Mouse (Mus musculus): ENCODE data around the gene Park7. TPM values are rescaled to one million over a fixed set of nuclear protein-coding genes. Genes with fewer than 3 reads are reported as not detected.

Park7 gene
- total and polyA plus RNA-seq, 2 experiments from 2014 or later = 135 to 449 TPM

DNA sequence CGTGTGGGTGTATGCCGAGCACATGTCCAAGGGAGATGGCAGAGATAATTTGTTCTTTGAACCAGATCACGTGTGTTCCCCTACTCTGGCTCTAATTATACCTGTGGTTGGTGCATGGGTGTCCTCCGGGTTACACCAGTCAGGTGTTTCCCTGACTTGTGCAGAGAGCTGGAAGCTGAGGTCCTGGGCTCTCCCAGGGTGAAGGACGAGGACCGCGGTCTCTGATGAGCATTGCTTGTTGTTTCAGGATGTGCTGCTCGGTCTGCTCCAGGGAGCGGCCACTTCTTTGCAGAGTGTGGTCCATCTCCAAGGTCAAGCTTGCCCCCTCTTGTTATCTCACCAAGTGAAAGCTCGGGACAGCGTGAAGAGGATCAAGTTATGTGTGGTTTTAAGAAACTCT is 48.2 kb downstream of the Park7 start:
- TF ChIP-seq CTCF (IDR thresholded peaks at IDR 0.05; ENCODE audit: low read depth) = no peak
- no peak for ATAC-seq

GRCm38 (mm10) chr4:150865371-150865770 is 48.9 kb downstream of the Park7 start:
- Histone ChIP-seq H3K27me3 (ENCODE audit: insufficient read depth, low read length) (no peaks in the 10 kb centered on the region), H3K4me1 (ENCODE audit: insufficient read depth, low read length) (no peaks in the 10 kb centered on the region)
- peak; percentile 73 for DNase-seq (ENCODE audit: low spot score)

More for the DNA sequence above, 48.2 kb downstream of the Park7 start:
- no peak for DNase-seq (ENCODE audit: low spot score)
- Histone ChIP-seq H3K4me1 (ENCODE audit: insufficient read depth, low read length) (no peaks in the 10 kb centered on the region), H3K36me3 (ENCODE audit: insufficient read depth, low read length) (peaks cover 25% of the 10 kb centered on the region), H3K27me3 (ENCODE audit: insufficient read depth, low read length) (no peaks in the 10 kb centered on the region), H3K4me2 (ENCODE audit: low read depth, low read length) (no peak overlapping the region), H3K9me3 (ENCODE audit: low read length) (no peaks in the 10 kb centered on the region), H3K27ac (no peak overlapping the region), H3K4me3 (ENCODE audit: low read length) (no peak overlapping the region), H3K9ac (replicated peaks; ENCODE audit: low read length) (no peak overlapping the region)
- WGBS = 98% methylated on average over 11 of the region's 11 CpGs

DNA sequence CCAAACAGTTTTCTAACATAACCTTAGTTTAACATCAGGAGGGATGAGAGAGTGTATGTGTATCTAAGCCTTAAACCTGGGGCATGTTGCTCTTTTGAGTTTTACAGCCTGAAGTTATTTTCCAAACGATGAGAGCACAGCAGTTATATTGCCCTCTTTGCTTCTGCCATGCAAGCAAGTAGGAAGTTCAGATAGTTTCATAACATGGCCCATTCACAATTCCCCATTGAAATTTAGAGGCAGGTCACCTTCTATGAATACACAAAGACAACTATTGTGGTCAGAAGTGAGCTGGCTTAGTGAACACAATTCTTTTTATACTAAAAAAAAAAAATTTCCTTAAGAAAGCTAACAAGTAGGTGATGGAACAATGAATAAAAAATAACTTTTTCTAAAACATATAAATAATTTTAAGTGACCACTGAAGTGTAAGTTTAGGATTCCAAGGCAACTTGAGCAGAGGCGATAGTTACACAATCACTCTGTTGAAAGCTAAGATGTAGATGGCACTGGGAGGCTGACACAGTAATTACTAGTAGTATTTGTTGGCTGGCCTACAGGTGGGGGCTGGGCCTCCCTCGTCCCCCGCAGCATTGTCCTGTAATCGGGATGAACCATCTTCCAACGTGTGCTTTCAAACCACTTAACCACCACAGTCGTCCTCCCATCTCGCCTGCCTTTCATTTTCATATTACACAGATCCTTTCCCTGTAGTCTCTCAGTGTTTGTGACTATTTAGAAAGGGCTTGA is 51.4 kb downstream of the Park7 start:
- TF ChIP-seq CTCF (IDR thresholded peaks at IDR 0.05; ENCODE audit: low read depth) = no peak
- ATAC-seq (no peak), DNase-seq (ENCODE audit: low spot score) (no peak)
- Histone ChIP-seq H3K9ac (replicated peaks; ENCODE audit: low read length) (no peak overlapping the region), H3K9me3 (ENCODE audit: low read length) (no peaks in the 10 kb centered on the region), H3K27ac (no peak overlapping the region), H3K4me2 (ENCODE audit: low read depth, low read length) (no peak overlapping the region), H3K4me3 (ENCODE audit: low read length) (no peak overlapping the region), H3K36me3 (ENCODE audit: insufficient read depth, low read length) (peaks cover 23% of the 10 kb centered on the region), H3K4me1 (ENCODE audit: insufficient read depth, low read length) (no peaks in the 10 kb centered on the region), H3K27me3 (ENCODE audit: insufficient read depth, low read length) (no peaks in the 10 kb centered on the region)
- 41% methylated on average over 8 of the region's 8 CpGs for WGBS

More at GRCm38 (mm10) chr4:150865371-150865770, 48.9 kb downstream of the Park7 start:
- Histone ChIP-seq H3K27ac (no peak overlapping the region), H3K9me3 (ENCODE audit: low read length) (no peaks in the 10 kb centered on the region), H3K9ac (replicated peaks; ENCODE audit: low read length) (no peak overlapping the region), H3K36me3 (ENCODE audit: insufficient read depth, low read length) (peaks cover 25% of the 10 kb centered on the region), H3K4me3 (ENCODE audit: low read length) (no peak overlapping the region), H3K4me2 (ENCODE audit: low read depth, low read length) (no peak overlapping the region)
- ATAC-seq = no peak
- peak; percentile 75 for TF ChIP-seq CTCF (IDR thresholded peaks at IDR 0.05; ENCODE audit: low read depth)

- no peak overlapping the region for H3K4me3 ChIP-seq (ENCODE audit: low read length)
- no peak overlapping the region for H3K27ac ChIP-seq
- WGBS = 81% methylated on average over 2 of the region's 2 CpGs
- TF ChIP-seq CTCF (IDR thresholded peaks at IDR 0.05; ENCODE audit: low read depth) = no peak
- no peaks in the 10 kb centered on the region for H3K9me3 ChIP-seq (ENCODE audit: low read length)
- H3K9ac ChIP-seq (replicated peaks; ENCODE audit: low read length) = no peak overlapping the region
- peaks cover 5% of the 10 kb centered on the region; the same call in 1 of the 2 replicates for H3K4me1 ChIP-seq (ENCODE audit: insufficient read depth, low read length)
- ATAC-seq = no peak
- no peaks in the 10 kb centered on the region for H3K27me3 ChIP-seq (ENCODE audit: insufficient read depth, low read length)
- H3K36me3 ChIP-seq (ENCODE audit: insufficient read depth, low read length) = peaks cover 8% of the 10 kb centered on the region; the same call in 1 of the 2 replicates
- no peak overlapping the region for H3K4me2 ChIP-seq (ENCODE audit: low read depth, low read length)
- DNase-seq (ENCODE audit: low spot score) = no peak
Measured at GRCm38 (mm10) chr4:150861161-150861560, 53.1 kb downstream of the Park7 start.

DNA sequence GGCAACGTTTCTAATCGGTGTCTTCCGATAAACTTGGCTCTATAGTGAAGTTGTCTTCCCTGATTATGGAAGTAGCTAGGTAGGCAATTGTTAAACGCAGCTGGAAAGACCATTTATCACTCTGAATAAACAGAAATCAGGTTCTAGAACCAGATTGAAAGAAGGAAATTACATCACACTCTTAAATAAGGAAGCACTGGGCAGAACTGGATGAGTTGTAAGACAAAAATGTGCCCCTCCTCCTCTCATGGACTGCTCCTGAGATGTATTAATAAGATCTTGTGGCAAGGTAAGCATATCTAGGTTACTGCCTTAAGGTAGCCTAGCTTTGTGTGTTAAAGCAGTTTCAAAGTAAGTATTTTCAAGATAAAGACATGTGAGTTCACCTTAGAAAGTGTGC is 53.7 kb downstream of the Park7 start:
- H3K4me2 ChIP-seq (ENCODE audit: low read depth, low read length) = no peak overlapping the region
- 78% methylated on average over 4 of the region's 4 CpGs for WGBS
- ATAC-seq (no peak), DNase-seq (ENCODE audit: low spot score) (no peak)
- H3K4me1 ChIP-seq (ENCODE audit: insufficient read depth, low read length) = peaks cover 5% of the 10 kb centered on the region; the same call in 1 of the 2 replicates
- H3K9me3 ChIP-seq (ENCODE audit: low read length) = no peaks in the 10 kb centered on the region
- H3K9ac ChIP-seq (replicated peaks; ENCODE audit: low read length) = no peak overlapping the region
- peaks cover 2% of the 10 kb centered on the region; the same call in 1 of the 2 replicates for H3K36me3 ChIP-seq (ENCODE audit: insufficient read depth, low read length)
- H3K4me3 ChIP-seq (ENCODE audit: low read length) = no peak overlapping the region
- H3K27me3 ChIP-seq (ENCODE audit: insufficient read depth, low read length) = no peaks in the 10 kb centered on the region
- H3K27ac ChIP-seq = no peak overlapping the region
- no peak for TF ChIP-seq CTCF (IDR thresholded peaks at IDR 0.05; ENCODE audit: low read depth)

DNA sequence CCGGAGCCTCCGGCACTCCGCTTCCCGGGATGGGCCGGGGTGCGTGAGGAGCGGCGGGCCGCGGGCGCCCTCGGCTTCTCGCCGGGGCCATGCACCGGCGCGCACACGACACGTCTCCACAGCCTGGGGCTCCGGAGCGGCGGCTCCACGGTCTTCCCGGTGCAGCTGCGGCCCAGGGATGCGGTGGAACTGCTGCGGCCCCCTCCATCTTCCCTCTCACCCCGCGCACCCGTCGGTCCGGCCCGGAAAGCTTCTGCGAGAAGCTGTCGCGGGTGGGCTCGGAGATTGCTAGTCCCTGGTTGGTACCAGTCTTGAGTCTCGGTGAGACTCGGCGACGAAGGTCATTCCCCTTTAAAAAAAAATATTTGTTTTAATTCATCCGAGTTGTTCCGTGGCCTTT is 58.9 kb downstream of the Park7 start:
- DNase-seq (ENCODE audit: low spot score) (peak; percentile 37), ATAC-seq (no peak)
- H3K36me3 ChIP-seq (ENCODE audit: insufficient read depth, low read length) = no peaks in the 10 kb centered on the region
- H3K9me3 ChIP-seq (ENCODE audit: low read length) = no peaks in the 10 kb centered on the region
- peak overlapping the region; percentile 90 for H3K27ac ChIP-seq
- H3K27me3 ChIP-seq (ENCODE audit: insufficient read depth, low read length) = no peaks in the 10 kb centered on the region
- peak overlapping the region; percentile 80 for H3K4me2 ChIP-seq (ENCODE audit: low read depth, low read length)
- WGBS = under 1% methylated on average over 29 of the region's 43 CpGs
- no peak for TF ChIP-seq CTCF (IDR thresholded peaks at IDR 0.05; ENCODE audit: low read depth)
- peaks cover 13% of the 10 kb centered on the region for H3K4me1 ChIP-seq (ENCODE audit: insufficient read depth, low read length)
- peak overlapping the region; percentile 74 for H3K9ac ChIP-seq (replicated peaks; ENCODE audit: low read length)
- H3K4me3 ChIP-seq (ENCODE audit: low read length) = peak overlapping the region; percentile 83

- DNase-seq (ENCODE audit: low spot score) = peak; percentile 98
- H3K27me3 ChIP-seq (ENCODE audit: insufficient read depth, low read length) = no peaks in the 10 kb centered on the region
- no peaks in the 10 kb centered on the region for H3K36me3 ChIP-seq (ENCODE audit: insufficient read depth, low read length)
- peak; percentile 61 for TF ChIP-seq CTCF (IDR thresholded peaks at IDR 0.05; ENCODE audit: low read depth)
- peak overlapping the region; percentile 83 for H3K4me3 ChIP-seq (ENCODE audit: low read length)
- under 1% methylated on average over 59 of the region's 59 CpGs for WGBS
- peak overlapping the region; percentile 80 for H3K4me2 ChIP-seq (ENCODE audit: low read depth, low read length)
- peak overlapping the region; percentile 90 for H3K27ac ChIP-seq
- ATAC-seq = peak; percentile 98
- H3K9me3 ChIP-seq (ENCODE audit: low read length) = no peaks in the 10 kb centered on the region
- H3K4me1 ChIP-seq (ENCODE audit: insufficient read depth, low read length) = peaks cover 13% of the 10 kb centered on the region
- H3K9ac ChIP-seq (replicated peaks; ENCODE audit: low read length) = peak overlapping the region; percentile 74
Measured at GRCm38 (mm10) chr4:150854839-150855246, 59.4 kb downstream of the Park7 start.

Data from hindbrain, postnatal 0 days (tissue).